Mouse (Mus musculus): ENCODE results near the gene Rara. TPM values are rescaled to one million over a fixed set of nuclear protein-coding genes. Genes with fewer than 3 reads are reported as not detected.

Rara gene
- total RNA-seq, 2 experiments from 2014 or later, result 2.2 to 4.4 TPM

- no peak for ATAC-seq (replicated peaks; ENCODE audit: poor library complexity)
Observed at GRCm38 (mm10) chr11:98965416-98966077, 37.9 kb downstream of the Rara start.

DNA sequence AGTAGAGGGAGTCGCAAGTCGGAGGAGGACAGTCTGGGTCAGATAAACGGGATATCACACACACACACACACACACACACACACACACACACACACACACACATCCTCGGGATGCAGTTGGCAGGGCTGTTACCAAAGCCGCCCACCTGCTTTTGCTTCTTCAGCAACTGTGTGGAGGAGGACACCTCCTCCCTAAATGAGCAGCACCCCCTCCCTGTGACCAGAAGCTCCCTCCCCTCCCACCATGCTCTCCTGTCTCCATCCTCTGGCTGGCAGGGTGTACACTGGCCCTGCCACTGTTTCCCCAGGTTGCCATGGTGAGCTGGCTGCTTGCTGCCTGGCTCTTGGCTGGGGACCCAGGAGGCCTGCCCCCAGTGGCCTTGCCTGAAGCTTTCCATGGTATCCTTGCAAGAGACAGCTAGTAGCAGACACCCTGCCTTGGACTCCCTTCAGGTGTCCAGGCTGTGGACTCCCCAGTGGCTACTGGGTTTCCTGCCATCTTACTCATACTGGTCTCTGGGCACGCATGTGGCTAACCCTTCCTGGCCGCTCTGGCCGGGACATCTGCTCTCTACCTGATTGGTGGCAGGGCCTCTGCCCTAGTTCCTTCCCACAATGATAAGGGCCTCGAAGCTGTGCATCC is 39.0 kb downstream of the Rara start:
- peak; percentile 32 for ATAC-seq (replicated peaks; ENCODE audit: poor library complexity)

DNA sequence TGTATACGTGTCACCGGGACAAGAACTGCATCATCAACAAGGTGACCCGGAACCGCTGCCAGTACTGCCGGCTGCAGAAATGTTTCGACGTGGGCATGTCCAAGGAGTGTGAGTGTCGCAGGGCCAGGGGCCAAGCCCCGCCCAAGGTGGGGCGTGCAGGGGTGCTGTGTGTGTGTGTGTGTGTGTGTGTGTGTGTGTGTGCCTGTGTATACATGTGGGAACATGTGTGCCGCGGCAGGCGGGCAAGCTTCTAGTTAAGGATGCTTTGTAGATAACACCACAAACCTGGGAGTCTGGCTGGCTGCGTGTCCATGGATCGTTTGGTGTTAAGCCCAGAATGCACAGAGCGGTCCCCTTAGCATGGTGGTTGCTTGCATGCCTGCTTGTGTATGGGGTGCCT is 40.5 kb downstream of the Rara start:
- ATAC-seq (replicated peaks; ENCODE audit: poor library complexity), result no peak

- peak; percentile 48 for ATAC-seq (replicated peaks; ENCODE audit: poor library complexity)
Observed at GRCm38 (mm10) chr11:98968716-98969495, 41.3 kb downstream of the Rara start.

DNA sequence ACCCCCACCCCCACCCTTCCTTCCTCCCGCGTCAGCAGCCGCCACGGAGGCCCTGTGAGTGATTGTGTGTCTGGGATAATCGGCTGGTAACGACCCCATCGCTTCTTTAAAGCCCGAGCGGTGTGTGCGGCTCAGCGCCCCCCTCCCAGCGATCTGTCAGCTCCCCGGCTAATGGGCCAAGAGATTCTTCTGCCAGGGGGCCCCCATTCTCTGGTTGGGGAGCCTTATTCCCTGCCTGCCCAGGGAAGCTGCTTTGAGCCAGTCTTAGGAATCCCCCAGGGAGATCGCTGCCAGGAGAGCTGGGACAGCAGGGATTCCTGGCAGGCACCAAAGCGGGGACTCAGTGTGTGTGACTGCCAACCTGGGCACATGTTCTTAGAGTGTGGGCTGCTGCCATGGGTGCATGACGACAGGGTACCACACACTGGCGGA is 41.9 kb downstream of the Rara start:
- no peak for ATAC-seq (replicated peaks; ENCODE audit: poor library complexity)

DNA sequence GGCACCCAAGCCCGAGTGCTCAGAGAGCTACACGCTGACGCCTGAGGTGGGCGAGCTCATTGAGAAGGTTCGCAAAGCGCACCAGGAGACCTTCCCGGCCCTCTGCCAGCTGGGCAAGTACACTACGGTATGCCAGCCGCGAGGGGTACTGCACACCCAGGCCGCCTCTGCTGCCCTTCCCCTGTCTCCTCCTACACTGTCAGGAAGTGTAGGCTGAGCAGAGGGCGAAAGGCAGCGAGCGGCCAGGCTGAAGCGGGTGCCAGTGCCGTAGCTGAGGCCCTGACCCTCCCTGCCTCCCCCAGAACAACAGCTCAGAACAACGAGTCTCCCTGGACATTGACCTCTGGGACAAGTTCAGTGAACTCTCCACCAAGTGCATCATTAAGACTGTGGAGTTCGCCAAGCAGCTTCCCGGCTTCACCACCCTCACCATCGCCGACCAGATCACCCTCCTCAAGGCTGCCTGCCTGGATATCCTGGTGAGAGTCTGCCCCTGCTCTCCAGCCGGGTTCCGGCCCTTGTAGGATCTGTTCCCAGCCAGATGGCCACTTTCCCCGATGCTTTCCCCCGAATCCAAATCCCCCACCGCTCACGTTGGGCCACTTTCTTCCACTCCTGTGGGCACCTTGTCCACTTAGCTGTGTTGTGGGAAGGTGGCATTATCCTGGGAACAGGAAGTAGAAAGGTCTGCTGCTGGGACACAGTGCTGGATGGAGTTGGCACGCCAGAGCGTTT is 42.7 kb downstream of the Rara start:
- ATAC-seq (replicated peaks; ENCODE audit: poor library complexity), result no peak

DNA sequence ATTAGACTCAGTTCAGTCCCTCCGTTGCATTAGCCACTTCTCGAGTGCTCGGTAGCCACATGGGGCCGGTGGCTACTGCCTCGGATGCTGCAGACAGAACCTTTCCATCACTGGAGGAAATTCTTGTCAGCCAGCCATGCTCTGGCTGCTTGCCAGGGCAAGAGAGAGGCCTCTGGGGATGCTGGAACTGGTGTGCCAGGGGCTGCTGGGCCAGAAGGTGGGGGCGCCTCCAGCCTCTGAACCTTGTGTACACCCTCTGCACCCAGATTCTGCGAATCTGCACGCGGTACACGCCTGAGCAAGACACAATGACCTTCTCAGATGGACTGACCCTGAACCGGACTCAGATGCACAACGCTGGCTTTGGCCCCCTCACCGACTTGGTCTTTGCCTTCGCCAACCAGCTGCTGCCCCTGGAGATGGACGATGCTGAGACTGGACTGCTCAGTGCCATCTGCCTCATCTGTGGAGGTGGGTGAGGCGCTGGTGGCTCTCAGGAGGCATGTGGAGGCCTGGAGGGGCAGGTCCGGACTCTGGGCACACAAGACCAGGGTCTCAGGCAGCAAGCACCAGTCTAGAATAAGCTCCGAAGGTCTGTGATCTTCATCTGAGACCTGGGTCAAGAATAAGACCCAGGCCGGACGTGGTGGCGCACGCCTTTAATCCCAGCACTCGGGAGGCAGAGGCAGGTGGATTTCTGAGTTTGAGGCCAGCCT is 43.9 kb downstream of the Rara start:
- ATAC-seq (replicated peaks; ENCODE audit: poor library complexity), result no peak

- peak; percentile 81 for ATAC-seq (replicated peaks; ENCODE audit: poor library complexity)
Observed at GRCm38 (mm10) chr11:98972215-98972614, 44.6 kb downstream of the Rara start.

DNA sequence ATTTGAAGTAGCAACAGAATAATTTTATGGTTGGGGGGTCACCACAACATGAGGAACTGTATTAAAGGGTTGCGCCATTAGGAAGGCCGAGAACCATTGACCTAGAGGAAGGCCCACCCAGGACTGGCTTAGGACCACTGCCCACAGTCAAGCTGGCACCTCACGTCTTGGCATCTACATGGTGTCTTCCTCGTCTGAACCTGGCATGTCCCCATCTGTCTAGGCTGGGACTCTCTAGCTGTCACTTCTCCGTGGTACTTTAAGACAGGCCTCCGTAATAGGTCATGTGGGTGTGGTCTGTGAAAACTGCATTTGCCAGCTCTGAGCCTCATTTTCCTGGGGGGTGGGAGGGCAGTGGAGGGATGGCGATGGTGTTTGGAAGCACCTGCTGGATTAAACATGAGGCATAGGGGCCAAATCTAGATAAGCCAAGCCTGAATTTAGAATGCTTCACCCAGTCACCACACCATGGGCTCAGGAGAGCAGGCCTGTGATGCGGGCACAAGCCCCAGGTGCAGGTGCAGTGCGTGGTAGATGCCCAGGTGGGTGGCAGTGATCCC is 45.3 kb downstream of the Rara start:
- ATAC-seq (replicated peaks; ENCODE audit: poor library complexity), result no peak

DNA sequence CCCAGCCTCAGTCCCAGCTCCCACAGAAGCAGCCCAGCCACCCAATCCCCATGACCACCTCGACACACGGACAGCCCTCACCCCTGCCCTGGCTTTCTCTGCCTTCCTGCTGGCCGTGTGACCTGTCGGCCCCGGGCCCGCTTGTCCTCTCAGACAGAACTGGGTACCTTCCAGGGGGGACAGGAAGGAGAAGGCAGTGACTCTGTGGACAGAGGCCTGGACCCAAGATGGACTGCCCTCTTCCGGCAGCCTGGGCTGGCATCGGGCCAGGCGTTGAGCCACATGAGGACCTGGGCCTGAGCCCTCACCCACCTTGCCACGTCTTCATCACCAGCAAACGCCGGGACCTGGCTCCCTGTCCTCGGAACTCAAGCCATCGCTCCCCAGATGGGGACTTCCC is 46.0 kb downstream of the Rara start:
- no peak for ATAC-seq (replicated peaks; ENCODE audit: poor library complexity)

DNA sequence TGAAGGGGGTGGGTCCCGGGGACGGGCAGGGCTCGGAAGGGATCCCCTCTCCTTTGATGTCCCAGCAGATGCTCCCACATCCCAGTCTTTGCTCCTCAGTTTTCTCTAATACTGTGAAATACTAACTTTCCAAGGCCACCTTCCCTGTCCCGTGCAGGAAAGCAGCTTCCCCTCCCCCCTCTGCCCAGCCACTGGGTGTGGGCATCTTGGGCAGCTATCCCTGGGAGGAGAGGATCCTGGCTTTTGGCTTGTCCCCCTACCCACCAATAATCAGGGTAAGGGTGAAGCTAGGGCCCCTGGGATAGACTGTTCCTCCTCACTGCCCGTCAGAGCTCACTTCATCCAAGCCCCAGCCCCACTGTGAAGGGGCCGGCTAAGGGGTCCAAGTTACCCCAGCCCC is 46.6 kb downstream of the Rara start:
- ATAC-seq (replicated peaks; ENCODE audit: poor library complexity), result no peak

DNA sequence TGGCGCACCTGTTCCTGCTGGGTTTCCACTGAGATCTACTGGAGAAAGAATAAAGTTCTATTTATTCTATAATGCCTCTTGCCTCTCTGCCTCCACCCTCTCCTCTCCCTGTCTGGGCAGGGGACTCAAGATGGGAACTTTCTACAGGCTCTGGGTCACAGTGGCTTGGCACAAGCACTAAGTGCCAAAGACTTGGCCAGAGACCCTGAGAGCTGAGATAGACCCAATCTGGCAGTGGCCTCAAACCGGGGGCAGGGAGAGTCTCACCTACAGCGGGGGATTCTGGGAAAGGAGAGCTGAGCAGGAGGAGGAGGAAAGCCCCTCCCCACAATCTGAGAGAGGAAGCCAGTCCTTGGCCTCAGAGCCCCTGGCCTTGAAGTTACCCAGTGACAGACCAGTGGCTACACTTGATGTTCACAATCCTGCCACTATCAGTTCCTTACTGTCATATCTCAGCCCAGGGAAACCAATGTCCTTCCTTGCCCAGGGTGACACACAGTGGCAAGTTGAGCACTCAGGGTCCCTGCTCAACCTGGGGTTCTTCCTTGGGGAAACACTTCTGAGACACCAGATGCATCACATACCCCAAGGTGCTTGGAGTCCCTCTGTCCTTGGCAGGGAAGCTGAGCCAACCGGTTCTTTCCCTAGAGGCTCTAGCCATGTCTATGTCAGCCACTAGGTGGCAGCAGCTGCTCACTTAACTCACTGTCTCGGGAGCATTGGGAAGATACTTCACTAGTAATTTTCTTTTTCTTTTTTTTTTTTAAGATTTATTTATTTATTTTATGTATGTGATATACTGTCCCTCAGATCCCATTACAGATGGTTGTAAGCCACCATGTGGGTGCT is 47.5 kb downstream of the Rara start:
- ATAC-seq (replicated peaks; ENCODE audit: poor library complexity), result peak; percentile 76

GRCm38 (mm10) chr11:98978526-98979148 is 51.0 kb downstream of the Rara start:
- ATAC-seq (replicated peaks; ENCODE audit: poor library complexity), result no peak

DNA sequence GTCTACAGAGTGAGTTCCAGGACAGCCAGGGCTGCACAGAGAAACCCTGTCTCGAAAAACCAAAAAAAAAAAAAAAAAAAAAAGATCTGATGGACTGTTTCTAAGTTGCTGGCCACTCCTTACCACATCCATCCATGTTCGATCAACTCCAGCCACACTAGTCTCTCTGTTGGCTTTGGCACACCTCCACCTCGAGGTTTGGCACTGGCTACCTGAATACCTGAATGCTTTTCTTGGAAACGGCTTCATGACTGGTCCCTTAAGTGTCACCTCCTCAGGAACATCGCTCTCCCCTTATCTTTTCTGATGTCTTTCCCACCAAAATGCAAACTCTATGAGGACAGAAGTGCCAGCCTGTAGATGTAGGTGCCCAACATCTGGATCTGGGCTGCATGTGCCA is 51.7 kb downstream of the Rara start:
- no peak for ATAC-seq (replicated peaks; ENCODE audit: poor library complexity)

- ATAC-seq (replicated peaks; ENCODE audit: poor library complexity), result 0 out of 2 replicates have a peak, but pooled peaks have one; percentile 6
Observed at GRCm38 (mm10) chr11:98981289-98981996, 53.8 kb downstream of the Rara start.

- ATAC-seq (replicated peaks; ENCODE audit: poor library complexity), result peak; percentile 64
Observed at GRCm38 (mm10) chr11:98981997-98982772, 54.6 kb downstream of the Rara start.

DNA sequence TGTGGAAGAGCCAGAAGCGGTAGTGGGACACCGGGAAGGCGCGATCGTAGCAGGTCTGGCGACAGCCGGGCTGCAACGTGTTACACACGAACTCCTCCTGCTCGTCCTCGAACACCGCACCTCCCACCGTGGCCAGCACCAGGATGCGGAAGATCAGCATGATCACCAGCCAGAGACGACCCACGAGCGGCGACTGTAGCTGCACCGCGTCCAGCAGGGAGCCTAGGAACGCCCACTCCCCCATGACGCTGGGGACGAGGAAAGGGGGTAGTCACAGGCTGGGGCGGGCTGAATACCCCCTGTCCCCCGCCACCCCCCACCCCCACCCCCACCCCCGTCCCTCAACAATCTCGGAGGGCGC is 55.1 kb downstream of the Rara start, which contains the start of gene Gjd3:
Gene Gjd3 (minus strand): TSS at position 244 of the 361 bp plus-strand sequence.
- no peak; the same call in 1 of the 2 replicates for ATAC-seq (replicated peaks; ENCODE audit: poor library complexity)

Data from megakaryocyte progenitor cell, adult 5-6 weeks (primary cell).